Mouse (Mus musculus): Measurements from ENCODE around the gene Usp54.
"Not testable (repeated sequence)": the region's sequence is repeated elsewhere in the genome, so short reads cannot be mapped to it uniquely, and the experiment has no call there.

Usp54 gene

DNA sequence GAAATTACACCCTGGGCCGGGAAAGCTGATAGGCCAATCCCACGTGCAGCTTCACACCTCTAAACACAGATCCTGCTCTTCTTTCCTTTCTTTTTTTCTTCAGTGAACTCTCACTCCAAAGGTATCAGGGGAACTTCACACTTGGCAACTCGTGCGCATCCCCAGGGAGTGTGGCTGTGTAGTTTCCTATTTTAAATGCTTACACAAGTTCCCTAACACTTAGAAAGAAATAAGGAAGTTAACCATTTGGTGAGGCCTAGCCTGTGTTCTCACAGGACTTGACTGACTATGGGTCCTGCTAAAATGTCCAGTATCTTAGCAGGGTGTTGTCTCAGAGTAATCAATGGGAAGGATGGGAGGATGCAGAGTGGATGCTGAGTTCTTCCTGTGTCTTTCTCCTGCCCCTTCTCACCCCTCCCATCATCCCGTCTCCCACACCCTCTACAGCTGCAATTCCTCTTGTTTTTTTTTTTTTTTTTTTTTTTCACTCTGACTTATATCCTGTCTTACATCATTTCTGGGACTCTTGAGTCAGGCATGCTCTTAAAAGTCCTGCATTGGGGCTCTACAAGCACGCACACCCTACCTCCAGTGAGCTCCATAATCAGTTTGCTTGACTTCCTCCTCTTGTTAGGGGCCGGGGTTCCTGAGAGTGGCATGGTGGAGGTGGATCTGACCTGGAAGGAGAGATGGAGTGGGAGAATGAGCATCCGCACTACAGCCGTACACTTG lies 14.0 kb upstream of the Usp54 start:
- no peak for DNase-seq (ENCODE audit: low spot score in 2 of 2)

DNA sequence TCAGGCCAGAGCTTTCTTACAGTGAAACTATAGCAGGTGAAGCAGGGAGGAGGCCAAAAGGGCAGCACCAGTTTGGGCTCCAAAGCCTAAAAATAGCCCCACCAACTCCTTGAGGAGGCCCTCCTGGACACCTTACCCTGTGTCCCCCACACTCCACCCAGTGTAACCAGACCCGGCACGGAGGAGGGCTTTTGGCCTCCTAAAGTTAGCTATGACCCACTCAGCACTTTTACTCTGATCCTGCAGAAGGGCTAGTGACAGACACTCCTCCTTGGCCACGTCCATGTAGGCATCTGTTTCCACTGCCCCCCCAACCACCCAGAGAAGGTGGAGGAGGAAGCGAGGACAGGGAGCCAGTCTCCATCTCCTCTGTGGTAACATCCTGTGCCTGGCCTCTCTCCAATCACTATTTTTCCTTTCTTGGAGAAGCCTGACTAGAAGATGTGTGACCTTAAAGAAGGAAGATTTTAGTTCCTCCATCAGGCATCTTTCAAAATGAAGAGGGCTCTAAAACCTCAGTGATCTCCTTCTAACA lies 10.9 kb upstream of the Usp54 start:
- DNase-seq (ENCODE audit: low spot score in 2 of 2) = no peak

DNA sequence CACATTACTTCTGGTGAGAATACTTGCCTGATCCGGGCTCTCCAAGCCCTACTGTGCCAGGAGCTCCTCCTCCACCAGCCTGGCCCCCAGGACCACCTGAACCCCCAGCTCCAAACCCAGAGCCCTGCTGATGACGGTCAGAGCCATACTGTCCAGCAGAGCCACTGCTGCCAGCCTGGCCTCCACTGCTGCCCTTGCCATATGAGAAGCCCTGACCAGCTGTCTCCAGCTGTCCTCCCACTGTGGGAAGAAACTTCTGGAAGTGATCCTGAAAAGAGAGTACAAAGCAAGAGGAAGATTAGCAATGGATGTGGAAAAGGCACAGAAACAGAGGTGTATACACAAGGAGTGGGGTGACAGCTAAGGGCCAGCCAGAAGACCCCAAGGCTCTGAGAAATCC lies 10.1 kb upstream of the Usp54 start:
- DNase-seq (ENCODE audit: low spot score in 2 of 2) = no peak

DNA sequence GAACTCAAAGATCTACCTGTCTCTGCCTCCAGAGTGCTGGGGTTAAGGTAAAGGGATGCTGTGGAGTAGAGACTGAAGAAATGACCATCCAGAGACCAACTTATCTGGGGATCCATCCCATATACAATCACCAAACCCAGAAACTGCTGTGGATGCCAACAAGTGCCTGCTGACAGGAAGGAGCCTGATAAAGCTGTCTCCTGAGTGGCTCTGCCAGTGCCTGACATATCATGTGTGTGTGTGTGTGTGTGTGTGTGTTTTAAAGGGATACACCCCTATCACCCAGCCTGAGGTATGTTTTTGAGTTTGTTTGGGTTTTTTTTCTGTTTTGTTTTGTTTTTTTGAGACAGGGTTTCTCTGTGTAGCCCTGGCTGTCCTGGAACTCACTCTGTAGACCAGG lies 5.5 kb upstream of the Usp54 start:
- no peak for DNase-seq (ENCODE audit: low spot score in 2 of 2)

DNA sequence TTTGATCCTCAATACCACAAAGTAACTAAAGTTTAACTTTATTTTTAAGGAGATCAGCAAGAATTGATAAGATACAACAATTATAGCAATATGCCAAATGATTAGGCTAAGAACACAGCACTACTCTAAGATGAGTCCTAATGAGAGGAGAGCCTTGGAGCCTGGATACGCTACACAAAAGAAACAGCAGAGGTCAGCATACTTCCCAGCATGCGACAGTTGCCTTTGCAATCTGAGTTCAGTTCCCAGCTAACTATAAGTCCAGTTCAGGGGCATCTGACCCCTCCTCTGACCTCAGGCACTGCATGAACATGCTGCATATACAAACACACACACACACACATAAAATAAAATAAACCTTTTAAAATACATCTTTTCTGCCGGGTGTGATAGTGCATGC lies 4.7 kb upstream of the Usp54 start:
- no peak for DNase-seq (ENCODE audit: low spot score in 2 of 2)

DNA sequence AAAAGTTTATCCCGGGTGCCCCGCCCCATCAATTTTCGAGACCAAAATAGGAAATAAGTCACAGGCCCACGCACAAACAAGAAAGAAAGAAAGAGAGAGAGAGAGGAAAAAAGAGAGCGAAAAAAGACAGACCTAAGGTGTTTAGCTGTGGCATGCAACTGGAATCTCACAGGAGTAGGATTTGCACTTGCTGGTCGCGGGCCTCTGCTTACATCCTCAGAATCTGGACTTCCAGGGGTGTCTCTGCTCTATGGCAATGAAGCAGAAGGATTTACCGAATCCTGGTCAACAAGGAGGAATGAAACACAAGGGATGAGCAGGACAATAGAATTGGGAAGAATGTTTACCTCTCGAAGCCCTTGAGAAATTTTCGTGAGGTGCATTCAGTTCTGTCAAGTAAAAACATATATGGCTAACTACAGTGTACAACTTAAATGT lies 594 bp upstream of the Usp54 start:
- DNase-seq (ENCODE audit: low spot score in 2 of 2) = no peak

DNA sequence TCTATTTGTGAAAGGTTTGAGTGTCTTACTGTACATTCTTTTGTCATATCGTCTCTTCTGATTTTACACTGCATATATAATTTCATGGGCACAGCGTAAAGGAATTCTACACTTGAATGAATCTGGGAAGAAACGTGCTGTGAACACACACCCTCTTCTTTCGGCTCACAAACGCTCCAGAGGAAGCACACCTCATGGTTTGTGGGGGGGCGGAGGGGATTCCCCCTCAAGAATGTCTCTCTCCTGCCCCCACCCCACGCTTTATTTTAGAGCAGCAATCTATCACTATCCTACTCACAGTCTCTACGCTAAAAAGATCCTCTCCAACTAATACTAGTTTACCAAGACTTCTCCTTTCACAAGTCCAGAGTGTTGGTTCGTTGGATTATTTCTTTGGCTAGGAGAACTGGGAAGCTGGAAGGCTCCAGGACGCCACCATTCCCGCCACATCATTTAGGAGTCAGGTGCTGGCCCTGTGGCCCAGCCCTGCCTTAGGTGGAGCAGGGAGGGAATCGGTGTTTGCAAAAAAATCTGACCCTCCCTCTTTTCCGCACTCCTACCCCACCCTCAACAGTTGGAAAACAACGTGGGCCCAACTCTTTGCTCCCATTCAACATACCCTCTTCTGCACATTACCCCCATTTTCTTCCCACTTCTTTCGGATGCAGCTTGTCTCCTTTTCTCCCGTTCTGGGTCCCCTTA lies 794 bp downstream of the Usp54 start:
- peak in 1 of 2 experiments; percentile 29 for DNase-seq (ENCODE audit: low spot score in 2 of 2)

DNA sequence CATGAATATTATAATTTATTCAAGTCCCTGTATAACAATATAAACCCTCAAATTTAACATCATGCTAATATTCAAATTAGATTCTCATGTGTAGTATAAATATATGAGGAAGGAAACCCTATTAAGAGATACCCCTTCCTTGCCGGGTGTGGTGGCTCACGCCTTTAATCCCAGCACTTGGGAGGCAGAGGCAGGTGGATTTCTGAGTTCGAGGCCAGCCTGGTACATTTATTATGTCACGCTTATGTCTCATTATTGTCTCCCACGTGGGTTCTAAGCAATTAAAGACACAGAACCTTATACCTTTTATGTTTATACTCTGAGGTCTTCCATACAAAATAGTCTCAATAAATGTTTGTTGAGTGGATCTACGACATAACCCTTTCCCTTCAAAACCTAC lies 2.2 kb downstream of the Usp54 start:
- DNase-seq (ENCODE audit: low spot score in 2 of 2) = no peak

DNA sequence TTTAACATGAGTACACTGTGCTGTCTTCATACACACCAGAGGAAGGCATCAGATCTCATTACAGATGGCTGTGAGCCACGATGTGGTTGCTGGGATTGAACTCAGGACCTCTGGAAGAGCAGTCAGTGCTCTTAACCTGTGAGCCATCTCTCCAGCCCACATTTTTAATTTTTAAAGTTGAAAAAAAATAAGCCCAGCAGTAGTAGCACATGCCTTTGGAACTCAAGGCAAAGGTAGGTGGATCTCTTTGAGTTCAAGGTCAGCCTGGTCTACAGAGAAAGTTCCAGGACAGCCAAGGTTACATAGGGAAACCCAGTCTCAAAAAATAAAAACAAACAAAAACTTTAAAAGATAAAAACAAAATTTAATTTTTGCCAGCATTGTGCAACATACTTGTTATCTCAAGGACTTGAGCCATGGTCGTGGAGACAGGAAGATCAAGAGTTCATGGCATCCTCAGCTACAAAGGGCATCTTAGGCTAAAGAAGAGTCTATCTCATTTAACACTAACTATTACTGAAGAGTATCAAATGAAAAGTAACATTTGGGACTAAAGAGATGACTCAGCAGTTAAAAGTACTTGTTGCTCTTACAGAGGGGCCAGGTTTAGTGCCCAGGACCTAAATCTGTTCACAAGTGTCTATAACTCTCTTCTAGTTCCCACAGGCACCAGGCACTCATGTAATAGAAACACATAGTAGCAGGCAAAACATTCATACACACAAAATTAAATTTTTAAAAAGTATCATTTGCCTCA lies 2.9 kb downstream of the Usp54 start:
- DNase-seq (ENCODE audit: low spot score in 2 of 2) = no peak

DNA sequence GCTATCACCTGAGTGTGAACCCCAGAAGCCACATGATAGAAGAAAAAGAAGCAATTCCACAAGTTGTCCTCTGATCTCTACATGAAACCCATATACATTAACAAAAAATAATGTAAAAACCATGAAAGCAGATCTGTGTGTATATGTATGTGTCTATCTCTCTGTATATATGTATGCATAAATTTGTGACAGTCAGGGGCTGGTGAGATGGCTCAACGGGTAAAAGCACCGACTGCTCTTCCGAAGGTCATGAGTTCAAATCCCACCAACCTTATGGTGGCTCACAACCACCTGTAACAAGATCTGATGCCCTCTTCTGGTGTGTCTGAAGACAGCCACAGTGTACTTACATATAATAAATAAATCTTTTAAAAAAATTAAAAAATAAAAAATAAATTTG lies 3.9 kb downstream of the Usp54 start:
- not testable (repeated sequence) for DNase-seq (ENCODE audit: low spot score in 2 of 2)

DNA sequence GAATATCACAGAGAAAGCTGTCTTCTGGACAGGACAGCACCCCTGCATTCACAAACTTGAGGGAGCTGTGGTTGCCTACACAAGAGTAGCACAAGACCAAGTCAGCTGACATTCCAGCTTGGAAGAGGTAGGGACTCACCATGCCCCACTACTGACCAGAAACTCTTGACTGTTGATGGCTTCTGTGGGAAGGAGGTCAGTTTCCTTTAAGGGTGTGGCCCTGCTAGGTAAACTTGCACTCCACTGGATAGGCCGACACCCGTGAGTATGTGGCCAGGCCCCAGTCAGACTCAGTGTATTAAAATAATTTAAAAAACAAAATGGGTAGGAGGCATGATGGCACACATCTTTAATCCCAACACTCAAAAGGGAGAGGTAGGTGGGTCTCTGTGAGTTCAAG lies 5.3 kb downstream of the Usp54 start:
- DNase-seq (ENCODE audit: low spot score in 2 of 2) = no peak

DNA sequence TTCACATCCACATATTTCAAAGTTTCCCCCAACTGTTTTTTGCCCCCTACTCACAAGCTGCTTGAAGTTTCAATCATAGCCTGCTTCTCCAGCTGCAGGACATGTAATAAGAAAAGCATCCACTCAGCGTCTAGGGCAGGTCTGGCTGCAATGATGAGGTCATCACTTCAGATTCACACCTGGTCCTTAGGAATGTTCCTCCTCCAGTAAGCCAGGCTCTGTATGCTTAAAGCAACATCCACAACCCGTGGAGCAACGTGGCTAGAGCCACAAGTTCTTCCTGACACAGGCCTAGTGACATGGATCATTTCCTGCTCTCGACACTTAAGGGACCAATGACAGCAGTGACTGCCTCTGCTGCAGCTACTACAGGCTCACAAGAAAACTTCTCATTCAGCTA lies 9.6 kb downstream of the Usp54 start:
- DNase-seq (ENCODE audit: low spot score in 2 of 2) = no peak

DNA sequence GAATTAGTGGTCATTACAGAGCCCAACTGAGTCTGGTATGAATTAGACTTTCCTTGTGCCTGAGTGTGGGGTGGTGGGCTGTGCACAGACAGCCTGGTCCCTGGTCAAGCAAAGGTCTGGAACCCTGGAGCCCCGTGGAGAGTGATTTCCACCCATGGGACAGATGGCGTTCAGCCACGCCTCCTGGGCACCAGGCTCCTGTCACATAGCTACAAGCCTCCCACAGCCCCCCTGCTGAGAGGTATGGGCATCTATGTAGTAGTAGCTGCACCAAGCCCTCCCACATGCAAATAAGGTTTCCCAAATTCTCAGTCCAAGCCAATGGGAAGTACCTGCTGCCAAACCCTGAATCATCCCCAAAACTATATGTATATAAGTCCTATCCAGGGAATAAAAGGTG lies 13.9 kb downstream of the Usp54 start:
- DNase-seq (ENCODE audit: low spot score in 2 of 2) = no peak

DNA sequence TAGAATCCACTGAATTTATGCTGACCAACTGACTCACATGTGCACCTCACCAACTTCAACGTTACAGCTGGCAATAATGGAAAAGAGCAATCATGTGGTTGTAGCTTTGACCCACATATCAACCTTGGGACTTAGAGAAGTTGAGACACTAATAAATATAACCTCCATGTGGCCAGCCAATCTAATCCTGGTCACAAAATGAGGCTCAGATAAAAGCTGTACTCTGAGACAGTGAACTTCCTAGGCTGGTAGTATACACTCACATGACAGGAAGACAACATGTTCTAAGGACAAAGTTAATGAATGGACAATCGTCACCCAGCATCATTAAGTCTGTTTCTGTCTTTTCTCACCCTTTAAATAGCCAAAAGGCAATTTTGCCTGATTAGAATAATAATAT lies 14.4 kb downstream of the Usp54 start:
- DNase-seq (ENCODE audit: low spot score in 2 of 2) = no peak

DNA sequence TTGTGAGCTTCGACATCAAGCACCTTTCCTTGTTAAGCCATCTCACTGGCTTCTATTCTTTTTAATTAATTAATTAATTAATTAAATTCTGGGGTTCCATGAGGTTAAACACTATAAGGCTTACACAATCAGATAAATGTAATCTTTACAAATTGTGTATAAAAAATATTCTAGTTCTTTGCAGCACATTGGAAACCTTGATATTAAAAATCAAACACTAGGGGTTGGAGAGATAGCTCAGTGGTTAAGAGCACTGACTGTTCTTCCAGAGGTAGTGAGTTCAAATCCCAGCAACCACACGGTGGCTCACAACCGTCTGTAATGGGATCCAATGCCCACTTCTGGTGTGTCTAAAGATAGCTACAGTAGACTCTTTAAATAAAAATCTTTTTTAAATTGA lies 18.0 kb downstream of the Usp54 start:
- no peak for DNase-seq (ENCODE audit: low spot score in 2 of 2)

DNA sequence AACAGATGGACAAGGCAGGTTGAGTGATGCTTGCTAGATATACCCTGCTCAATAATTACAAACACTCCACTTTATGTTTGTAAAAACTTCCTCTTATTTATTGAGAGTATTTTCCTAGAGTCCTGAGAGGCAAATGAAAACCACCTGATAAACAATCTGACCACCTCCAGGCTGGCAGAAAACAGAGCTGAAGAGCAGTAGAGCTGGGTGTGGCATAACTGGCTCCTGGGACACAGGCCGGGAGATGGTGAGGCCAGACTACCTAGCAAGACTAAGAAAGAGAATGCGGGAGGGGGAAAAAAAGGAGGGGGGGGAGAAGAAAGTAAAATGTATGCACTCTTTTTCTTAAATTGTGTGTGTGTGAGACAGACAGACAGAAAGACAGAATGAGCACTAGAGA lies 18.5 kb downstream of the Usp54 start:
- DNase-seq (ENCODE audit: low spot score in 2 of 2) = no peak

DNA sequence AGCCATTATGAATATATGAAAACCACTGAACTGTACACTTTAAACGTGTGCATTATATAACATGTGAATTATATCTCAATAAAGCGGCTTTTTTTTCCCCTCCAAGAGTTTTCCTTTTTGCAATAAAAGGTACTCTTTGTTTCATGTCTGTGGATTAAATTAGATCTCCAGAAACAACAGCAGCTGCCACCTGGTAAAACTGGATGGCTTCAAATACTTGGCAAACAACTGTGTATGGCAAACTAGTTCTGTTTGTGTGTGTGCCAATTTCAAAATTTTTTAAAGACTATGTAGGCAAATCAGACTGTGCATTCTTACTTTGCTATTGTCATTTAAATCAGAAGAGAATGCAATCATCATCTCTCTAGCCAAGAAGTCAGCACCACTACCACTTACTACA lies 19.0 kb downstream of the Usp54 start:
- DNase-seq (ENCODE audit: low spot score in 2 of 2) = no peak

DNA sequence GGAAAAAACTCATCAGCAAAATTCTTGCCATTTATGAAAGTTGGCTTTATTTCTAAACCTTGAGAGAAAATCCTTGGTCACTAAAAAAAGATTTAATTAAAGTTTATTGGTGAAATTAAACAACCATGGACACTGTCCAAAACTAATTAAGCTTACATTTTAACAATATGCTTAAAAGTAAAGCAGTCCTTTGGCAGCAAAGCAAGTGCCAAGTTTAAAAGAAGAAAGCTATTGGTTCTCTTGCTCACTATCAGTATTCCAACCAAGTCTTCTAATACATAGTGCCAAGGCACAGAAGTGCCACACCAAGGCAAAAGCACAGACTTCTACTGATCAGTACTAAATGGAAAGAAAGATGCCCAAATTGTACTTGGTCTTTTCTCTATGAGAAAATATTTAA lies 21.7 kb downstream of the Usp54 start:
- no peak for DNase-seq (ENCODE audit: low spot score in 2 of 2)

DNA sequence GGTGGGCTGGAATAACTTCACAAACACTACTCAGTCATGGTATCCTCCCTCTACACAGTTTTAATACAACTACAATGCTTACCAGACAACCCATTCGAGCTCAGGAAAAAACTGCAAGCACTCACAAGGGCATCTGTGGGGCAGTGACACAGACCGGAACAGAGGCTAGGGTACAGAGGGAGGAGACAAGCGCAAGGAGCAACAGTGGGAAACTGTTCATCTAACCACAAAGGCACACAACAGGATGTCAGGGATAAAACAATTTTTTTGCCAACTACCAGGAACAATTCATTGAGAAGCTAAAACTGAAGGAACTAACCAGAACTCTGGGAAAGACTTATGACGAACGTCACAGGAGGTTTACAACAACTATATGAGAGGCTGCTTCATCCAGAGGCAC lies 22.7 kb downstream of the Usp54 start:
- no peak for DNase-seq (ENCODE audit: low spot score in 2 of 2)

DNA sequence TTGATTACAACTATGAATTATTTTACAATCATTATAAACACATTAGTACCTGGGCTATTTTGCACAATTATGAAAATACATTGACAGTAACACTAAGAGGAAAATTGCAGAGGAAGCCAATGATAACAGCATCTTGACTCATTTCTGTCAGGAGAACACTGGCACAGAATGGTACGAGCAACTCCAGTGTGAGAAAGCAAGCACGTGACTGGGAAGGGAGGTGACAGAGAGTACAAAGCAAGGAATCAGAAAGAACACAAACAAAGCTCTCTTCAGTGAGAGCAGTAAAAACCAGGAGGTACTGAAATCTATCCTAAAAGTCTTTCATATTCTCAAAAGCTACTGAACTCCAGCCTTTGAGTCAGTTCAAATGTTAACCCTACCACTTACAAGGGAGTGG lies 24.4 kb downstream of the Usp54 start:
- no peak for DNase-seq (ENCODE audit: low spot score in 2 of 2)

DNA sequence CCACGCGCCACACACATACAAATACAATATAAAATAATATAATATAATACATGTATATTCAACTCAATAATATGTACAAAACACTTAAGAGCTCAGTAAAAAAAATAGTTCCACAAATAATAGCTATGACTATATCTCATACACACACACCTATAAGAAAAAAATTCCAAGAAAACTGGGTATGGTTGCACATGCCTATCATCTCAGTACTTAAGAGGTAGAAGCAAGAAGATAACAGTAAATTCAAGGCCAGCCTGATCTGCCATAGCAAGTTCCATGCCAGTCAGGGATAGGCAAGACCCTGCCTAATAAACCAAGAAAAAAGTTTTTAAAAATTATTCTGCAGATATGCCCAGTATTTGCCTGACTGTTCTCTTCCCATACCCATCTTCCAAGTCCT lies 25.8 kb downstream of the Usp54 start:
- DNase-seq (ENCODE audit: low spot score in 2 of 2) = no peak

DNA sequence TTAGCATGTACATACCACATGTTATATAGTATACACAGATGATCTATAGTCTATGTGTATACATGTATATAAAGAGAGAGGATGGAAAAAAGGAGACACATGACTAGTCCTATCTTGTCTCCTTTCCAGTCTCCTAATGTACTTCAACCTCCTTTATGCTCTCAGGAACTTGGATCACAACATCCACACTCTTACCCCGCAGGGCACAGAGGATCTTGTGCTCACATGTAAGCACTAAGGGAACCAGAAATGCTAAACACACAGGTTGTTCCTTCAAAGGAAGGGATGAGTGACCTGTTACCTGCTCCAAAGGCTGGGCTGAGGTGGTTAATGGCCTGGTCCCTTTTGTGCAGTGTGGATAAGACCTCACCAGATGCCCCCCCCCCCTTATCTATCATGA lies 28.0 kb downstream of the Usp54 start:
- no peak for DNase-seq (ENCODE audit: low spot score in 2 of 2)

DNA sequence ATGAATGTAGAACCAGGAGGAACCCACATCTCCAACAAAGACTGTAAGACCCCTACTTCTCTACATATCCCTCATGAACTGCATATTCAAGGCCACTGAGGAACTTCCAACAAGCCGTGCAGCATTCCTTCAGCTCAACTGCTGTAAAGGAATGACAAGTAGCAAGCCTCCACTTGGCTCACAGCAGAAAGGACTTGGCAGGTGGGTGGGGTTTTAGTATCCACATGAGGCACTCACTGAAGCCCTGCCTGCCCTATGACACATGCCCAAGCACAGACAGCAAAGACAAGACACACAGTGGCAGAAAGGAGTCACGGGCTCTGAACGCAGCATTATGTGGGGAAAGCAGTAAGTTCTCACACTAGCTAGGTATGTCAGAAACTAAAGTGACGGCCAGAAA lies 30.7 kb downstream of the Usp54 start:
- no peak for DNase-seq (ENCODE audit: low spot score in 2 of 2)

All from spleen, postnatal 4 days (tissue).